Mouse (Mus musculus) frontal cortex, postnatal 10 days (tissue): ENCODE measurements around the gene Rbm10.

Source experiments
- DNase-seq, 2 experiments: peaks; one replicate each; pipeline ENCODE4 v3.0.0; 2022; ENCODE audit warnings: low spot score in 2 of 2, mixed read lengths in 1 of 2

The Rbm10 gene

DNA sequence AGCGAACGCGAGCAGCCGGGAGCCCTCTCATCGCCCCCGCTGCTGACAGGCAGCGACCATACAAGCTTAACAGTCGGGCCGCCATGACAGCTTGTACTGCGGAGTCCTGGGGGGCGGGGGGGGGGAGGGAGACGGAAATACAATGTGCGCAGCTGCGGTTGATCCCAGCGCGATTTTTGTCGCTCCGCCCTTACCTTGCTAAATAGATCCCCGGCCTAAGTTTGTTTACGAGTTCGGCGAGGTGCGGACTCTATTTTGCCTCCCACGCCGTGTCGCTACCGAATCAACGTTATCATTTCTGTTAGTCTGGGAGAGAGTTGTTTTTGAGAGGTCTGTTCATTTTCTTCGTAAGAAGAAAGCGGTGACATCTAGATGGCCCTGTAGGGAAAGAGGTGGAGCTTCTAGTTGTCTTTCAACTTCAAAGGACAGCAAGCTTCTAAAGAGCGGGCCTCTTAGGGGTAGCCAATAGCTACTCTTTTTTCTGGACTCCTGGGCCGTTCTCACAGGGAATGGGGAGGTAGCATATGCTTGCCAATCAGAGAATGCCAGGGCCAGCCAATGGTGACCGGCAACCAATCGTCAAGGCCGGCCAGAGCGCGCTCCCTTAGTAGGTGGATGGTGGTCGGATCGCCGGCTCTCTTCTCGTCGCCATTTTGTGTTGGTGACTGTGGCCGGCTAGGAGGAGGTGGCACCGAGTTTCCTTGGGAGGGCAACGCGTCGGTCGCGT, at the start of gene Rbm10, which contains the start of gene Ndufb11:
TSS of gene Rbm10 (plus strand) at position 328 of the 727 bp plus-strand sequence.
TSS of gene Ndufb11 (minus strand) at position 444 of the 727 bp plus-strand sequence.
- peak; percentile 79 to 82 for DNase-seq

DNA sequence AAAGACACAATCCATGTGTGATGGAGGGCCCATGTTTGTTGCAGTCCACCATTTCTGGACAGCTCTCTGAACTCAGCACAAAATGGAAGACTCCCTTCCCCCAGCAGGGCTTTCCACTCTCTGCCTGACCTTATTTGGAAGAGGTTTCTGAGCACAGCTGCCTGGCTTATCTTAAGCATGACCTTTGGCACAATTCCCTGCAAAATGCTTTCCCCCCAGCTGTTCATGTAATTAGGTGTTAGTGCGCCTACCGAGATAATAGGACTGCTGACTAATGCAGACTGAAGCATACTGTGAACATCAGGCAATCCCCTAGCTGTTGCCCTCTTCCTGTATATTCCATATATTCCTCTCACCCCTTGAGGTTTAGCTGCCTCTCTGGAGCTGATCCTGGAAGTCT, 46.3 kb upstream of the Rbm10 start:
- DNase-seq = no peak

GRCm38 (mm10) chrX:20572683-20573082, 44.6 kb upstream of the Rbm10 start:
- DNase-seq = no peak

- no peak for DNase-seq
Measured at GRCm38 (mm10) chrX:20573927-20574326, 43.4 kb upstream of the Rbm10 start.

DNA sequence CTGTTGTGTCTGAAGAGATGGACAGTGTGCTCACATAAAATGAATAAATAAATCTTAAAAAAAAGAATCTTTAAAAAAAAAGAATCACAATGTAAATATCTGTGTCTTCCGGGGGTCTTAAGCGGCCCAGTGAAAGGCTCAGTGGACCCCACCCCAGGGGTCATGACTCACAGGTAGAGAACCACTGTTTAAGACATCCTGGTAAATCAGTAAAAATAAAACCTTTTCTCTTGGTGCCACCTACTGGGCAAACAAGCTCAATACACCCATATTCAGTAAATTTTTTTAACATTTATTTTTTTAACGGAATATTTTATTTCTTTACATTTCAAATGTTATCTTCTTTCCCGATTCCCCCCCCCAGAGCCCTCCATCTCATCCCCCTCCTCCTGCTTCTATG, 29.3 kb upstream of the Rbm10 start:
- DNase-seq = no peak

- DNase-seq = no peak
Measured at GRCm38 (mm10) chrX:20608500-20608899, 8.8 kb upstream of the Rbm10 start.

DNA sequence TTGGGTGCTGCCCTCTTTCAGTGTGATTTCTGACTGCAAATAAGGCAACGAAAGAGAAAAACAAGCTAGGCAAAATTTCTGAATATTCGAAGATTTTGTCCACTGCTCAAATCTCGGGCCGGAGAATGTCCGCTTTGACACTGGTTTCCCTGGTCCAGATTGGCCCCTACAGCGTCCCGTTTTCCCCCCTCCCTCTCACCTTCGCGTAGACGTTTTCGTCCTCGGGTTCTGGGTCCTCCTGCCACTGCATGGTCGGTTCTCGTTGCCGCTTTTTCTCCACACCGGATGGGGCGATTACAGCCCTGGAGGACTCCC, 485 bp upstream of the Rbm10 start:
- no peak for DNase-seq

- DNase-seq = peak in 1 of 2 experiments; percentile 26
Measured at GRCm38 (mm10) chrX:20617903-20618399, 648 bp downstream of the Rbm10 start.

- DNase-seq = no peak
Measured at GRCm38 (mm10) chrX:20638141-20638540, 20.8 kb downstream of the Rbm10 start.

DNA sequence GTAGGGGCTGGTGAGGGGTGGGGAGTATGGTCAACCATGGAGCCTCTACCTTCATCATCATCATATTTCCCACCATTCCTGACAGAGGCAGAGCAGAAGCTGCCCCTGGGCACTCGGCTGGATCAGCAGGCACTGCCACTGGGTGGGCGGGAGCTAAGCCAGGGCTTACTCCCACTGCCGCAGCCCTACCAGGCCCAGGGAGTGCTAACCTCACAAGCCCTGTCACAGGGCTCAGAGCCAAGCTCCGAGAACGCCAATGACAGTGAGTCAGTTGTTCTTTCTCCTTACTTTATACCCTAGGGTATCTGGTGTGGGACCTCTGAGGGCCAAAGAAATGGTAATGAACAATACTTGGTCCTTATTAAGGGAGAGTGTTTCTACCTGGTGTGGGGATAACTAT, 27.5 kb downstream of the Rbm10 start:
- no peak for DNase-seq

- DNase-seq = no peak
Measured at GRCm38 (mm10) chrX:20657593-20657992, 40.3 kb downstream of the Rbm10 start.

DNA sequence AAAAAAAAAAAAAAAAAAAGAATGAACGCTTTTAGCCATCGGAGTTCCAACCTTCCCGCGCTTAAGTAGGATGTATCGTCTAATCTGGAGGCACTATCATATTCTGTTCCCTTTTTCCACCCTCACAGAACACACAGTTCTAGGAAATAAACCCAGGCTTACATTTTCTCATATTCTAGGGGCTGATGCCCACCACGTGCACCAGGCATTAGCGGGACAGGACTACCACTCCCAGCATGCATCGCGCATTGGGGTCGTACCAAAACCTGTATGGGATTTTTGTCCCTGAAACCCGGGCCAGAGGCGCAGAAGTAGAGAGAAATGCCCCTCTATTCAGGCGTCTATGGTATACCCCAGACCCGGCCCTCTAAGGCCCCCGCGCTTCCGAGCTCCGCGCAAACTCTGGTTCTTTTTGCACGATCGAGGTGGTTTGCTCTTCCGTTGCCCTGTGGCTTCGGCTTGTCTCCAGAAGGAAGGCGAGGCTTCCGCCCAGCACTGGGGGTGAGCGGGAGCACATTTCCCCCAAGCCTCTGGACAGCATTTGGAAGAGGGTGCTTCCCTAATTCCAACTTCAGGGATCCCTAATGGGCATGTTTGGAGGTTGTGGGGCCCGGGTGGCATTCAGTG, 40.8 kb downstream of the Rbm10 start, which contains the start of gene Uba1:
TSS of gene Uba1 (plus strand) at position 301 of the 627 bp plus-strand sequence.
- peak; percentile 73 to 78 for DNase-seq

DNA sequence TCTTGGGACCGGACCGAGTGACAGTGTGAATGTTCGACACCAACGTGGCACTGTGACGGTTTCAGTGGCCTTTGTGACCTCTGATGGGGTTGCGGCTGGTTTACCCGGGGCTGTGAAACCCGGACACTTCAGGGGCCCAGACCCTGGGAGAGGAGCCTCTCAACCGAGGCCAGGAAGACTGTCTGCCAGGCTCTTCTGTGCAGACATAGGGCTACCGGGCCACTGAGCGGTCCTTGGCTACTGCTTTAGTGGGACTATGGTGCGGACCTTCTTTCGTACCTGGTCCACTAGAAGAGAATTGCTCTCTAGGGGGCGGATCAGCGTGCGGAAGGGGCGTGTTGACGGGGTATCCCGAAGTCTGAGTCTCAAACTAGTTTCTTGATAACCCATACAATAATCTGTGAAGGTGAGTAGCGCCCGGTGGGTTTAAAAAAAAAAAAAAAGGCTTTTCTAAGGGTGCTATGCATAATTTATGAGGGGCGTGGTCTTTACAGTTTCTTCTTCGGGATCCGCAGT, 41.6 kb downstream of the Rbm10 start:
- DNase-seq = no peak

DNA sequence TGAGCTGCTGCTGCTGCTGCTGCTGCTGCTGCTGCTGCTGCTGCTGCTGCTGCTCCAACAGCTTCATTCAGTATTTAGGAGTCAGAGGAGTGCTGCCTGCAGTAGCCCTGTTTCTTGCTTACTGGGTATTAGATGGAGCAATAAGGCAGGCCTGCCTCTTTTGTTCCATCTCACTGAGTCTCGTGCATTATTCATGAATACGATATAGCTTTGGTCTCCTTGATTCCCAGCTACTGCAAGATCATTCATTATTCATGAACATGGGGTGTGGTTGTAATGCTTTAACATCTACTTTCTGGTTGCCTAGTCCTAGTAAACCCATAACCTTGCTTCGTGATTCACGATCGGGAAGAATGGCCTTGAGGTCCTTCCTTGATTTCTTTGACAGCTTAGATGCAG, 45.0 kb downstream of the Rbm10 start:
- no peak for DNase-seq

DNA sequence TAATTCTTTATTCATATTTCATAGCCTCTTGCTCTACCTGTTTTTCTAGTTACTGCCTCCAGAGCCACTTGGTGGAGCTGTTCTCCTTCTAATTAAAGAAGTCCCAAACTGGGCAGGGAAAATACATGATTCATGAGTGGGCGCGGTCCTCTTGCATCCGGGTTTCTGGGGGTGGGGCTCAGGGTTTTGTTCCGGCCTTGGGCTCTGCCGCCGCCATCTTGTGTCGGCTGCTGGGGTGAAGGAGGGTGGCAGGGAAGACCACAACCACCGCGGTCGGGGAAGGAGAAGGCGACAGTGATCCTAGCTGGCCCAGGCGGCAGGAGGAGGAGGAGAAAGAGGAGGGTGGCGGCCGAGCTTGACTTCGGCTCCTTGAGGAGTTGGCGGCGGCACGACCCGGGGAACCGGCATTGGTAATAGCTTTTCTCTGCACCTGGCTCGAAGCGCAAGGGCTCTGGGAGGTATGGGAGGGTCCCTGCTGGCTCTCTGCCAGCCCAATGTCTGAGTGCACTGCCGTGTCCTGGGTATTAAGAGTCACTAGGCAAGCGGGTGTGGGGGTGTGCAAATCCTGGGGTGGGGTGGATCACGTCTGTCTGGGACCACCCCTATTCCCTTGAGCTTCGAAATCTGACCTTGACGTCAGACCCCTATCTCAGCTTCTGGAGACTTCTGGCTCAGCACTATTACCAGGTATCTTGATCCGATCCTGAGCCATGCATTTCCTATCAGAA, 45.6 kb downstream of the Rbm10 start:
- DNase-seq = peak; percentile 79 to 81

DNA sequence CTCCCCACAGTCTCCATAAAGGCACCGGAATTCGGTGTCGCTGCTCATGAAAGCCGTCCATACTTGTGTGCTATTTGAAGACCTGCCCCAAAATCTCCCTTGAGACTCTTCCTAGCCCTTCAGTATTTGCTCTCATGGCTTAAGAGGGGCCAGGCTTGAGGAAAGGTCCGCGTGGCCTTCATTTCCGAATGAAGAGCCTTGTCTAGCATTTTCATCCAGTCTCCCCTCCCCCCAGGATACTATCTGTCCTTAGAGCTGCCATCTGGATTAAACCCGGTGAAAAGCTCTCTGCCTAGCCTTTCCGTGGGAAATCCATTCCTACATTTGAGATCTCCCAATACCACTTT, 46.1 kb downstream of the Rbm10 start:
- no peak for DNase-seq

DNA sequence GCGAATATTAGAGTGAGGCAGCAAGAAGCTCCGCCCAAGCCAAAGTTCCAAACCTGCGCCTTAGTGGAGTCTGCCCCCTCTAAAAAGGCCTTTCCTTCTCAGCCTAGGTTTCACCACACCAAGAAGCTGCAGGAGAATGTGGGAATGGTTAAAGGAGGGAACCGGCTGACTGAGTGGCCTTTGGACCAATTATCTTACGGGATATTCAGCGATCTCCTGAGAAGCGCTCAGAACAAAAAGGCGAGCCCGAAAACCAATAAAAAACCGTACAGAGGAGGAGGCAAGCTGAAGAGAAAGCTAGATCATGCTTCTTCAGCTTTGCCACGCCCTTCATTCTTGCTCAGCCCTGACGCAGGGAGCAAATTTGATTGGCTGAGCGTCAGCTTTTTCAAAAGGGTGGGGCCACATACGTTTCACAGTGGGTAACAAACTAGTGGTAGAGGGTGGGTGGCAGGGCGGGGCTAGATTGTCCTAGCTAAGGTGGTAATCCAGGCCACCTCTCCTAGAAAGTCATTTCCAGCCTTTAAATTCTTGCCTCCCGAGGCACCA, 70.3 kb downstream of the Rbm10 start, which contains the start of gene Cdk16:
TSS of gene Cdk16 (plus strand) at position 436 of the 549 bp plus-strand sequence.
- peak; percentile 79 to 86 for DNase-seq

DNA sequence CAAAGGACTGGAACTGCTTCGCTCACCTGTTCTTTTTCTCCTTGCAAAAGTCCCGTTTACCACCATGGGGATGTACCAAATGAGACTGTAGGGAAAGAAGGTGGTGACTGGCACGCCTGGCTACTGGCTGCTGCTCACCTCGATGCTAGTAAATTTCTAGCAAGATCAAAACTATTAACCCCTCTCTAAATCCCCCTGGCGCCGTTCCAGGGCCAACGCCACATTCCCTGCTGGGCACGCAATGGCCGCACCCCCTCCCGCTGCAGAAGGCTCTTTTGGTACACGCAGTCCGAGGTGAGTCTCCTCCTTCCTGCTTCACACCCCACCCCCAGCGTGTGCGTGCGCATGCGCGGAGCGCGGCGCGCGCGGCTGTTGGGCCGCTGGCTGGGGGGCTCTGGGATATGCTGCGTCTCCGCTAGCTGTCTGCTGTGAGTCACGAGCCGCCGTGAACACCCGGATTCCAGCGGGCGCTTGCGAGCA, 70.8 kb downstream of the Rbm10 start:
- peak; percentile 81 to 87 for DNase-seq

GRCm38 (mm10) chrX:20688615-20689014, 71.3 kb downstream of the Rbm10 start:
- DNase-seq = peak; percentile 53 to 60

DNA sequence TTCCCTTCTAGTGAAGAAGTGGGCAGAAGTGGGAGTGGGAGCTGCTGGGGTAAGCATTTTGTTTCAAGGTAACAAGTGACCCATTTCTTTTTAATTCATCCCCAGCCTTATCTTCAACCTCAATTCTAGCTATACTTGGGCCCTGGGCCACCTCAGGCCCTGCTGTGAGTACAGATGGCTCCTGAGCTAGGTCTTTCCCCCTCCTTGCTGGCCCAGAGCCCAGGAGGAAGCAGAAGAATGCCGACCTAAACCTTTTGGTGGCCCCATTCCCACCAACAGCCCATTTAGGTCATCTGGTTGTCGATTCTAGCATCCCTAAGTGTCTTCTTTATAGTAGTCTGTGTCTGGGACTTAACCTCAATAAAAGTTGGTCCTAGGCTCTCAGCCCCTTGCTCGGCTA, 74.3 kb downstream of the Rbm10 start:
- DNase-seq = no peak

GRCm38 (mm10) chrX:20692616-20693015, 75.3 kb downstream of the Rbm10 start:
- DNase-seq = no peak

GRCm38 (mm10) chrX:20695842-20696241, 78.5 kb downstream of the Rbm10 start:
- DNase-seq = no peak
